Mouse (Mus musculus) left cerebral cortex, adult 9 months (tissue): ENCODE measurements around the gene Slc5a12.

ENCODE experiments used
- DNase-seq, 2 experiments: peaks; one replicate each; pipeline ENCODE4 v3.0.0; 2022; ENCODE audit warnings: low spot score in 2 of 2

Gene Slc5a12

GRCm38 (mm10) chr2:110596932-110597331, at the start of gene Slc5a12:
TSS of gene Slc5a12 (plus strand) at chr2:110597298.
- DNase-seq = no peak

- DNase-seq = no peak
Measured at GRCm38 (mm10) chr2:110556098-110556497, 41.0 kb upstream of the Slc5a12 start.

DNA sequence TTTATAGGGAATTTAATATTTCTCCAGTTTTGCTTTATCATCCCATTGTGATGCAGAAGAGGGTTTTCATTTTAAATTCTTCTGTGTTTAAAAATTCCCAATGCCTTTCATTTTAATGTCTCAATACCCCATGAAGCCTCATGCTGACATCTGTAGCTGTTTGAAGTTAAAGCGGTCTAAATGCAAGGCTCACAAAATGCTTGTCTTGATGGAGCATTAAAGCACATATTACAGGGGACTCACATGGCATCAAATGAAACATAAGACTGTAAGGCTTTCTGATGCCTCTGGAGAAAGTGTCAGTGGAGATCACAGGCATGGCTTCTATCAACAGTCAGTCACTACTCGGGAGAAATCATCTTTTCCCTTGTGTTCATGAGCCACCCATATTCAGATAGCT, 34.5 kb upstream of the Slc5a12 start:
- DNase-seq = no peak

GRCm38 (mm10) chr2:110564673-110565627, 32.1 kb upstream of the Slc5a12 start:
- DNase-seq = peak; percentile 1 to 74

DNA sequence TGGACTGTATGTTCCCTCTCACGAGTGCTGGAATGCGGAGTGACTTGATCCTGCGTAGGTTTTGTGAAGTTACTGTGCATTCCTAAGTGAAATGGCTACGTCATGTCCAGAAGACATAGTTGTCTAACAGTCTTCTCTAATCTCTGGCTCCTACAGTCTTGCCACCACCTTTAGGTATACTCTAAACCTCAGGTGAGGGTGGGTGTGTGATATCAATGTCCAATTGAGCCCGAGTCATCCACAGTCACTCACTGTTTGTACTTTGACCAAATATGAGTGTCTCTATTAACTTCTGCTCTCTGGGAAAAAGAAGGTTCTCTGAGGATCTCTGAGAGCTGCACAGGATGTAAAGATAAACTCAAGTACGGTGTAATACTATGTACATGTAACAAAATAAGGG, 10.4 kb upstream of the Slc5a12 start:
- DNase-seq = no peak

DNA sequence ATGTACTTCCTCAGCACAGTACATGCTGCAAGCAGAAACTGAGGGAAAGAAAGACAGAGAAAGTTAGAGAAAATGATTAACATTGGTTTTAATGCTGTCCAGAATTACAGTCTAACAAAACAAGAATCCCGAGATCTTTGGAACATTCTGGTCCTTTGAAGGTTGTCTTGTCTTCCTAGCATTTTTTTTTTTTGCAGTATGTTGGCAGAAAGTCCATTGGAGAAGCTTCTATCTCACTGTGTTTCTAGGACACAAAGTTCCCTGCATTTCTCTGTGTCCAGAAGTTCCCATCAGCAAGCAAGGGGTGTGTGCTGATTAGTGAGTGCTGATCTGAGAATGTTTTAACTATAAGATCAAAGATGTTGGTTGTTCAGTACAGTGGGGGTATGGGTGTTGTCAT, 7.1 kb upstream of the Slc5a12 start:
- DNase-seq = no peak

DNA sequence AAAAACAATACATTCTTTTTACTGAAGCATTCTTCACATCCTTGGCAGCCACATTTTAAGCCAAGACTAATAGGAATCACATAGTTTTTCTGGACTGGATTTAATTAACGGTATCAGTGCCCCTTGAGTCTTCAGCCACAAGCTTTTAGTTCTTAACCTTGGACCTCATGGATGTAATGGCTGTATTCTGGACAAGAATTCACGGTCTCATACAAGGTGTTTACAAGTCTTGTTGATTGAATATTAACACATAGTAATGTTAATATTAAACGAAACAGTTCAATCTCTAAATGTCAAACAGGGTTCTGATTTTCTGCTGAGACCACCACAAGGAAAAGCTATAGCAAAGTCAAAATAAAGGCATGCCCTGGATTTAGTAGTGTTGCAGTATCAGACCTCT, 4.8 kb upstream of the Slc5a12 start:
- no peak for DNase-seq

- DNase-seq = no peak
Measured at GRCm38 (mm10) chr2:110644358-110644757, 47.3 kb downstream of the Slc5a12 start.

DNA sequence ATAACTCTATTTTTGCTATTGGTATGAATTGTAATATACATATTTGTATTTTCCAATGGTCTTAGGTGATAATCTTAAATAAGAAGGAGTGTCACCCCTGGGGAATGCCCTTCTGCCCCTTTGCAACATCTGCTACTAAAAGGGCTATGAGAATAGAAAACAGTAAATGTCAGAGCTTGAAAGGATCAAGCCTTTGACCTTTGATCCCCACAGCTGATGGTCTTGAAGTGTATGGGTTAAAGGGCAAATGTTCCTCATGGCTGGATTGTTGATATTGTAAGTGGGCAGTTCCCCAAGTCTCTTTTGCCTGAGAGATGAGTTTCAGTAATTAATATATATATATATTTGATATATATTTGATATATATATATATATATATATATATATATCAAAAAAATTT, 47.7 kb downstream of the Slc5a12 start:
- DNase-seq = no peak

DNA sequence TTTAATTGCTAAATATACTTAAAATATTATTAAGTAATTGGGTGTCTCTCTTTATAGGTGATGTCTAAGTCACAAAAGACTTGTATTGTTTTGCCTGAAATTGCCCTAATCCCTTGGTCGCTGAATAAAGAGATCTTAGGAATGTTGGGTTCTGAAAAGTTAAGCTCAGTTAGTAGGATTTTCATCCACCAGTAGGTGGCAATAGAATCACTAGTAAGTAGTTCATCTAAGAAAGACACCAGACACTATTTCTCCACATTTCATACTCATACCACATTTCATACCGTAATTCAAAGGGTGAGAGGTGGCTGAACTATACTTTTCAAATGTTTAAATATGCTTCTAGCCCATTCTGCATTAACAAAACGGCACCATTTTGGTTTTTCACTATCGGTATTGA, 66.2 kb downstream of the Slc5a12 start:
- peak in 1 of 2 experiments; percentile 25 for DNase-seq

DNA sequence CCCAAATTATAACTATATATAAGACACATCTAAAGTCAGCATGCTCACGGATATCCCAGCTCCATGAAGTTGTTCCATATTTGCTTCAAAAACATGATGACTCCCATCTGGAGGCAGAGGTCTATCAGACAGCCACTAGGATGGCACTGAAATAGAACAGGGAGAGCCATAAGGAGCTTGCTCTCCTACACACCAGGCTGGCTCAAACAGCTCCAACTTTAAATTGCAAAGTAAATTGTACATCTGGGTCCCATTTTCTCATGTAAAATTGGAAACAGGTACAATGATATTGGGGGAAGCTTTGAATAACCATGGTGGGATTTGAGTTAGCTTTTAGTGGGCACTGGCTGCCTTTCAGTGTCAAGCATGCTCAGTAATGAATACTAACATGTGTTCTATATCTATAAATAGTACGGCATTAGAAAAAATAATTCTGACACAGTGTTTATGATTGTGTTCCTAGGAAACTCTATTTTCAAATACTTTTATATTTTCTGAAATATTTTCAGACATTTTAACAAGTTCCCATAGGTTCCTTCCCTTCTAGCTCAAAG, 74.0 kb downstream of the Slc5a12 start:
- DNase-seq = peak in 1 of 2 experiments; percentile 11
